Mouse (Mus musculus) liver, embryonic 14.5 days (tissue): ENCODE results near the gene Gnat1. TPM values are rescaled to one million over a fixed set of nuclear protein-coding genes. Genes with fewer than 3 reads are reported as not detected.
A peak's percentile ranks its signal among the peaks of the same experiment; 100 is the strongest.

Experiments used
- ATAC-seq: fragments of 200-750 bp; cut with Nextera tagmentation; 2 replicates; pipeline ENCODE4 v1.8.0; 2017; ENCODE audit warnings: moderate number of reproducible peaks, mild to moderate bottlenecking, moderate library complexity; ENCODE audit not compliant: insufficient read depth
- DNase-seq, 3 experiments: peaks; one replicate each; pipeline ENCODE4 v3.0.0-alpha.2; 2012 to 2013; ENCODE audit warnings: low read depth in 3 of 3, low spot score in 3 of 3
- H3K27ac ChIP-seq: fragments of 300-500 bp; sonication (generic); 2 replicates; pipeline ENCODE4 v1.5.1; 2014; ENCODE audit warnings: moderate library complexity, mild to moderate bottlenecking, control low read depth, inconsistent platforms
- H3K27me3 ChIP-seq: fragments of 300-500 bp; sonication (generic); 2 replicates; pipeline ENCODE4 v1.6.1; 2014; ENCODE audit warnings: mild to moderate bottlenecking, low read length, moderate library complexity; ENCODE audit not compliant: control insufficient read depth, insufficient read depth
- H3K36me3 ChIP-seq: fragments of 300-500 bp; sonication (generic); replicated peaks from 2 replicates; pipeline ENCODE4 v1.6.1; 2014; ENCODE audit warnings: low read depth; ENCODE audit not compliant: control insufficient read depth, insufficient read depth
- H3K4me1 ChIP-seq, 2 experiments: fragments of 200-500 bp in 1 of 2; fragments of 300-500 bp in 1 of 2; sonication (generic) in 1 of 2; replicated peaks; 2 replicates each; pipeline ENCODE4 v1.6.1; 2012 to 2014; ENCODE audit warnings: antibody characterized with exemption in 1 of 2, inconsistent platforms in 1 of 2, low read length in 1 of 2; ENCODE audit not compliant: control insufficient read depth in 2 of 2, insufficient read depth in 2 of 2
- H3K4me2 ChIP-seq: fragments of 300-500 bp; sonication (generic); 2 replicates; pipeline ENCODE4 v1.6.1; 2014; ENCODE audit warnings: low read depth, mild to moderate bottlenecking, control low read depth, moderate library complexity
- H3K4me3 ChIP-seq, 2 experiments: fragments of 200-500 bp in 1 of 2; fragments of 300-500 bp in 1 of 2; sonication (generic) in 1 of 2; 2 replicates each; pipeline ENCODE4 v1.5.1; 2012 to 2014; ENCODE audit warnings: low read depth in 2 of 2, low read length in 2 of 2, mild to moderate bottlenecking in 2 of 2, control low read depth in 1 of 2, inconsistent platforms in 1 of 2, moderate library complexity in 1 of 2; ENCODE audit not compliant: insufficient read depth in 1 of 2
- H3K9ac ChIP-seq: fragments of 300-500 bp; sonication (generic); replicated peaks from 2 replicates; pipeline ENCODE4 v1.6.1; 2014; ENCODE audit warnings: mild to moderate bottlenecking, control low read depth, moderate library complexity
- H3K9me3 ChIP-seq: fragments of 300-500 bp; sonication (generic); 2 replicates; pipeline ENCODE4 v1.6.1; 2016; ENCODE audit warnings: low read length, mixed read lengths; ENCODE audit not compliant: control insufficient read depth
- CTCF ChIP-seq: IDR thresholded peaks from 2 replicates; pipeline ENCODE4 v1.5.1; 2016; ENCODE audit warnings: antibody characterized with exemption, low read depth, control low read depth
- EP300 ChIP-seq: IDR thresholded peaks from 2 replicates; pipeline ENCODE4 v1.6.1; 2016; ENCODE audit warnings: antibody characterized with exemption, low read depth
- WGBS: fragments of 180-500 bp; shearing (Covaris S2); extraction: QIAGEN DNeasy Blood & Tissue Kit; methylation state at CpG from one replicate; pipeline ENCODE4 v1.1.7; 2014; ENCODE audit not compliant: insufficient replicate concordance; 5-methylcytosine and 5-hydroxymethylcytosine counted together
- polyA plus RNA-seq, 2 experiments: library from polyadenylated mRNA; depleted of rRNA in 1 of 2; stranded (reverse) in 1 of 2; unstranded in 1 of 2; fragments of >200 nt; fragmentation: Nextera tagmentation in 1 of 2; extraction: Ambion mirVana in 1 of 2; gene quantifications; 2 replicates each; pipeline versions ENCODE4 v1.2.1 to v1.2.3; 2012 to 2014

The Gnat1 gene
- polyA plus RNA-seq, 2 experiments = 0.62 TPM; not detected in 1

- WGBS = 52% methylated on average over 7 of the region's 7 CpGs
- DNase-seq = no peak
- Histone ChIP-seq H3K9ac (no peak overlapping the region), H3K9me3 (no peaks in the 10 kb centered on the region), H3K27ac (no peak overlapping the region), H3K4me2 (no peak overlapping the region), H3K4me3 (no peak overlapping the region), H3K27me3 (no peaks in the 10 kb centered on the region; the same call in 1 of the 2 replicates), H3K4me1 (no peaks in the 10 kb centered on the region), H3K36me3 (no peaks in the 10 kb centered on the region)
- no peak for ATAC-seq
- TF ChIP-seq EP300 (no peak), CTCF (no peak)
These were observed 9.4 kb upstream of the Gnat1 start for GRCm38 (mm10) chr9:107688939-107689338.

GRCm38 (mm10) chr9:107688415-107688814, 8.9 kb upstream of the Gnat1 start:
- Histone ChIP-seq H3K4me3 (no peak overlapping the region), H3K4me2 (no peak overlapping the region), H3K27me3 (no peaks in the 10 kb centered on the region; the same call in 1 of the 2 replicates), H3K4me1 (no peaks in the 10 kb centered on the region), H3K36me3 (no peaks in the 10 kb centered on the region), H3K9me3 (no peaks in the 10 kb centered on the region), H3K27ac (no peak overlapping the region), H3K9ac (no peak overlapping the region)
- no peak for ATAC-seq
- DNase-seq = no peak
- TF ChIP-seq CTCF (no peak), EP300 (no peak)
- WGBS = 66% methylated on average over 5 of the region's 5 CpGs

- TF ChIP-seq CTCF (peak; percentile 77), EP300 (no peak)
- WGBS = 31% methylated on average over 17 of the region's 17 CpGs
- ATAC-seq = 0 out of 2 replicates have a peak, but pooled peaks have one; percentile 15
These were observed 5.9 kb upstream of the Gnat1 start for GRCm38 (mm10) chr9:107685231-107685981.

GRCm38 (mm10) chr9:107682405-107682804, 2.9 kb upstream of the Gnat1 start:
- TF ChIP-seq EP300 (no peak), CTCF (no peak)
- Histone ChIP-seq H3K4me2 (no peak overlapping the region), H3K9me3 (no peaks in the 10 kb centered on the region), H3K27ac (no peak overlapping the region), H3K4me1 (no peaks in the 10 kb centered on the region), H3K4me3 (no peak overlapping the region), H3K27me3 (peaks cover 5% of the 10 kb centered on the region), H3K36me3 (no peaks in the 10 kb centered on the region), H3K9ac (no peak overlapping the region)
- ATAC-seq = no peak
- no peak for DNase-seq
- 80% methylated on average over 20 of the region's 20 CpGs for WGBS

More at GRCm38 (mm10) chr9:107685231-107685981, 5.9 kb upstream of the Gnat1 start:
- Histone ChIP-seq H3K4me3 (no peak overlapping the region), H3K4me2 (no peak overlapping the region), H3K4me1 (no peaks in the 10 kb centered on the region), H3K27ac (no peak overlapping the region), H3K36me3 (no peaks in the 10 kb centered on the region), H3K9me3 (no peaks in the 10 kb centered on the region), H3K9ac (no peak overlapping the region), H3K27me3 (no peaks in the 10 kb centered on the region; the same call in 1 of the 2 replicates)
- DNase-seq = no peak

- Histone ChIP-seq H3K4me2 (no peak overlapping the region), H3K27ac (no peak overlapping the region), H3K27me3 (peaks cover 33% of the 10 kb centered on the region), H3K9ac (no peak overlapping the region), H3K36me3 (no peaks in the 10 kb centered on the region), H3K4me1 (peaks cover 0 to 7% of the 10 kb centered on the region in 2 experiments; a peak in 2 of 4 replicates), H3K4me3 (no peak overlapping the region), H3K9me3 (no peaks in the 10 kb centered on the region)
- 68% methylated on average over 2 of the region's 2 CpGs for whole genome bisulfite sequencing
- TF ChIP-seq EP300 (no peak), CTCF (no peak)
- ATAC-seq = no peak
- DNase-seq = no peak
These were observed 651 bp downstream of the Gnat1 start for GRCm38 (mm10) chr9:107678861-107679260.
